Mouse (Mus musculus) heart, adult 2 months (tissue): ENCODE data around the gene Dzip1. TPM values are rescaled to one million over a fixed set of nuclear protein-coding genes. Genes with fewer than 3 reads are reported as not detected.

Experiments
- DNase-seq, 2 experiments: peaks; one replicate each; pipeline ENCODE4 v3.0.0; 2021
- H3K27ac ChIP-seq: fragments of 200-600 bp; 2 replicates; pipeline ENCODE4 v1.8.1; 2022
- H3K27me3 ChIP-seq: fragments of 200-500 bp; 2 replicates; pipeline ENCODE4 v1.6.1; 2012; ENCODE audit warnings: mild to moderate bottlenecking, low read length, inconsistent platforms, mixed read lengths; ENCODE audit not compliant: control insufficient read depth, insufficient read depth
- H3K36me3 ChIP-seq: fragments of 200-500 bp; 2 replicates; pipeline ENCODE4 v1.6.1; 2012; ENCODE audit warnings: low read length, inconsistent platforms; ENCODE audit not compliant: control insufficient read depth, insufficient read depth
- H3K4me1 ChIP-seq: fragments of 200-500 bp; 2 replicates; pipeline ENCODE4 v1.6.1; 2011; ENCODE audit warnings: low read length; ENCODE audit not compliant: control insufficient read depth, insufficient read depth
- H3K4me3 ChIP-seq: fragments of 200-600 bp; 2 replicates; pipeline ENCODE4 v1.8.1; 2022
- H3K79me2 ChIP-seq: fragments of 200-500 bp; replicated peaks from 2 replicates; pipeline ENCODE4 v1.6.1; 2012; ENCODE audit warnings: mild to moderate bottlenecking, inconsistent platforms, low read length, moderate library complexity, mixed read lengths; ENCODE audit not compliant: control insufficient read depth, insufficient read depth
- H3K9ac ChIP-seq: fragments of 200-500 bp; 2 replicates; pipeline ENCODE4 v1.6.1; 2012; ENCODE audit warnings: low read depth, mild to moderate bottlenecking, control low read depth, inconsistent platforms, low read length, mixed read lengths
- CTCF ChIP-seq: fragments of 200-600 bp; IDR thresholded peaks from 2 replicates; pipeline ENCODE4 v1.8.1; 2022; ENCODE audit warnings: antibody characterized with exemption, mild to moderate bottlenecking, moderate library complexity
- EP300 ChIP-seq: fragments of 200-500 bp; IDR thresholded peaks from 2 replicates; pipeline ENCODE4 v1.6.1; 2011; ENCODE audit warnings: low read depth, low read length, control low read depth; ENCODE audit not compliant: insufficient read depth
- POLR2A ChIP-seq: fragments of 200-500 bp; IDR thresholded peaks from 2 replicates; pipeline ENCODE4 v1.6.1; 2011; ENCODE audit warnings: mild to moderate bottlenecking, low read depth, low read length, control low read depth; ENCODE audit not compliant: insufficient read depth
- WGBS: fragments of 180-500 bp; shearing (Covaris S2); methylation state at CpG from one replicate; pipeline ENCODE4 v1.1.7; 2018; 5-methylcytosine and 5-hydroxymethylcytosine counted together
- intact Hi-C: fragments of 180-260 bp; cut with DNase I; formaldehyde crosslinking; loops from one replicate; pipeline ENCODE4 v1.15.1; 2025
- polyA plus RNA-seq: library from polyadenylated mRNA; depleted of rRNA; stranded (reverse); fragments of >200 nt; gene quantifications from 2 replicates; pipeline ENCODE4 v1.2.3, GENCODE M21; 2012
- total RNA-seq, 2 experiments: library from RNA; stranded (reverse); gene quantifications; 2 replicates each; pipeline ENCODE4 v1.2.3; 2021

Gene Dzip1
- total and polyA plus RNA-seq, 3 experiments: 1.9 to 2.8 (median 2.2) TPM

DNA sequence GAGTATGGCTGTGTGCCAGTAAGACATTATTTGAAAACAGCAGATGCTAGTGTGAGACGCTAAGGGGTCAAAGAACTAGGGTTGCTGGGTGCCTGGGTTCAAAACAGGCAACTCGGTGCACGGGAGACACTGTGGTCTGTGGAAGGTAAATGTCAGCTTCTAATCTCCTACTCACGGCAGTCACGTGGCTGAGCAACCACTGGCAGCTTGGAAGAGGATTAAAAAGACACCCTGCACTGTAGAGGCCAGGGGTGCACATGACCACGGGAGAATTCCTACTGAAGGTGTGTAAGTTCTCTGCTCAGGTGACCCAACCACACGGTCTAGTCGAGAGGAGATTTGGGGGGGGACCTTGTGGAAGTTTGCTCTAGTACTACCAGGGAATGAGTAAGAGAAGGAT lies 17.7 kb downstream of the Dzip1 start:
- H3K27me3 ChIP-seq: no peaks in the 10 kb centered on the region
- no peak overlapping the region for H3K9ac ChIP-seq

GRCm38 (mm10) chr14:118903867-118904562 lies 21.2 kb downstream of the Dzip1 start:
- H3K27ac ChIP-seq: no peak overlapping the region
- H3K27me3 ChIP-seq: no peaks in the 10 kb centered on the region
- WGBS: 83% methylated on average over 6 of the region's 6 CpGs
- H3K36me3 ChIP-seq: no peaks in the 10 kb centered on the region
- H3K4me3 ChIP-seq: no peak overlapping the region
- no peaks in the 10 kb centered on the region for H3K4me1 ChIP-seq
- H3K9ac ChIP-seq: no peak overlapping the region
- TF ChIP-seq EP300 (no peak), CTCF (no peak), POLR2A (no peak)
- no peak for DNase-seq
- intact Hi-C loops: no loop called here
- H3K79me2 ChIP-seq: no peaks in the 10 kb centered on the region

More for the DNA sequence above, 17.7 kb downstream of the Dzip1 start:
- H3K27ac ChIP-seq: no peak overlapping the region
- no peaks in the 10 kb centered on the region for H3K36me3 ChIP-seq
- intact Hi-C loops: no loop called here
- H3K4me3 ChIP-seq: no peak overlapping the region
- H3K4me1 ChIP-seq: no peaks in the 10 kb centered on the region
- no peaks in the 10 kb centered on the region for H3K79me2 ChIP-seq
- TF ChIP-seq CTCF (no peak), EP300 (no peak), POLR2A (no peak)
- DNase-seq: no peak
- 41% methylated on average over 8 of the region's 8 CpGs for WGBS

GRCm38 (mm10) chr14:118903397-118903796 lies 21.9 kb downstream of the Dzip1 start:
- H3K79me2 ChIP-seq: no peaks in the 10 kb centered on the region
- no peaks in the 10 kb centered on the region for H3K4me1 ChIP-seq
- H3K9ac ChIP-seq: no peak overlapping the region
- 79% methylated on average over 3 of the region's 3 CpGs for WGBS
- no peak for DNase-seq
- no peak overlapping the region for H3K4me3 ChIP-seq
- intact Hi-C loops: no loop called here
- TF ChIP-seq CTCF (no peak), EP300 (no peak), POLR2A (no peak)
- no peaks in the 10 kb centered on the region for H3K27me3 ChIP-seq
- H3K27ac ChIP-seq: no peak overlapping the region
- H3K36me3 ChIP-seq: no peaks in the 10 kb centered on the region

GRCm38 (mm10) chr14:118900911-118901310 lies 24.3 kb downstream of the Dzip1 start:
- H3K4me3 ChIP-seq: no peak overlapping the region
- H3K27ac ChIP-seq: no peak overlapping the region
- H3K27me3 ChIP-seq: no peaks in the 10 kb centered on the region
- H3K79me2 ChIP-seq: no peaks in the 10 kb centered on the region
- WGBS: 95% methylated on average over 1 of the region's 1 CpGs
- no peaks in the 10 kb centered on the region for H3K4me1 ChIP-seq
- H3K36me3 ChIP-seq: no peaks in the 10 kb centered on the region
- no peak for TF ChIP-seq EP300
- no peak for TF ChIP-seq POLR2A
- no peak for TF ChIP-seq CTCF
- intact Hi-C loops: no loop called here
- DNase-seq: no peak
- H3K9ac ChIP-seq: no peak overlapping the region

GRCm38 (mm10) chr14:118899940-118900339 lies 25.3 kb downstream of the Dzip1 start:
- no peak overlapping the region for H3K9ac ChIP-seq
- no peaks in the 10 kb centered on the region for H3K27me3 ChIP-seq
- H3K4me1 ChIP-seq: no peaks in the 10 kb centered on the region
- no peak overlapping the region for H3K4me3 ChIP-seq
- no peaks in the 10 kb centered on the region for H3K79me2 ChIP-seq
- intact Hi-C loops: no loop called here
- DNase-seq: no peak
- no peaks in the 10 kb centered on the region for H3K36me3 ChIP-seq
- TF ChIP-seq POLR2A: no peak
- TF ChIP-seq CTCF: no peak
- no peak for TF ChIP-seq EP300
- H3K27ac ChIP-seq: no peak overlapping the region
- WGBS: 80% methylated on average over 11 of the region's 11 CpGs

DNA sequence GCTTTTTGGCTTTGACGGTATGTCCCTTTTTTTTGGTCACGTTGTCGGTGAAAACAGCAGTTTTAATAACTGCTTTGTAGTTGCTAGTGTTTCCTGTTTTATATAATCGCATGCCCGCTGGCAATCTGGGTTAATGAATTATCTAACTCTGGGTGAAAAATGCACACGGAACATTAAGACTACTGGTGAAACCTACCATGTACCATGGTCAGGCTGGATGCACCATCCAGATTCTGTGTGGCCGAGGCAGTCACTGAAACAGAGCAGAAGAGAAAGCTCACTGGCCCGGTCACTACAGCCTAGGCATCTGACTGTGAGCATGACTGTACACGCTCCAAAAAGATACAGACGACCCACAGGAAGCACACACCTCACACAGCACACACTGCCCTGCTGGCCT lies 29.6 kb downstream of the Dzip1 start:
- Histone ChIP-seq H3K79me2 (no peaks in the 10 kb centered on the region), H3K4me3 (no peak overlapping the region), H3K36me3 (no peaks in the 10 kb centered on the region), H3K4me1 (no peaks in the 10 kb centered on the region), H3K27me3 (no peaks in the 10 kb centered on the region), H3K27ac (no peak overlapping the region), H3K9ac (no peak overlapping the region)
- 86% methylated on average over 10 of the region's 10 CpGs for WGBS
- DNase-seq: no peak
- intact Hi-C loops: no loop called here
- TF ChIP-seq POLR2A: no peak
- TF ChIP-seq CTCF: no peak
- no peak for TF ChIP-seq EP300
